Mouse (Mus musculus): Measurements from ENCODE around the gene Lrch3. TPM values are rescaled to one million over a fixed set of nuclear protein-coding genes. Genes with fewer than 3 reads are reported as not detected.
"Not testable (repeated sequence)": the region's sequence is repeated elsewhere in the genome, so short reads cannot be mapped to it uniquely, and the experiment has no call there.

Gene Lrch3
- polyA plus RNA-seq (2016; fragmentation: Nextera tagmentation; extraction: Ambion mirVana): 48.5 and 53.4 TPM in 2 replicates

DNA sequence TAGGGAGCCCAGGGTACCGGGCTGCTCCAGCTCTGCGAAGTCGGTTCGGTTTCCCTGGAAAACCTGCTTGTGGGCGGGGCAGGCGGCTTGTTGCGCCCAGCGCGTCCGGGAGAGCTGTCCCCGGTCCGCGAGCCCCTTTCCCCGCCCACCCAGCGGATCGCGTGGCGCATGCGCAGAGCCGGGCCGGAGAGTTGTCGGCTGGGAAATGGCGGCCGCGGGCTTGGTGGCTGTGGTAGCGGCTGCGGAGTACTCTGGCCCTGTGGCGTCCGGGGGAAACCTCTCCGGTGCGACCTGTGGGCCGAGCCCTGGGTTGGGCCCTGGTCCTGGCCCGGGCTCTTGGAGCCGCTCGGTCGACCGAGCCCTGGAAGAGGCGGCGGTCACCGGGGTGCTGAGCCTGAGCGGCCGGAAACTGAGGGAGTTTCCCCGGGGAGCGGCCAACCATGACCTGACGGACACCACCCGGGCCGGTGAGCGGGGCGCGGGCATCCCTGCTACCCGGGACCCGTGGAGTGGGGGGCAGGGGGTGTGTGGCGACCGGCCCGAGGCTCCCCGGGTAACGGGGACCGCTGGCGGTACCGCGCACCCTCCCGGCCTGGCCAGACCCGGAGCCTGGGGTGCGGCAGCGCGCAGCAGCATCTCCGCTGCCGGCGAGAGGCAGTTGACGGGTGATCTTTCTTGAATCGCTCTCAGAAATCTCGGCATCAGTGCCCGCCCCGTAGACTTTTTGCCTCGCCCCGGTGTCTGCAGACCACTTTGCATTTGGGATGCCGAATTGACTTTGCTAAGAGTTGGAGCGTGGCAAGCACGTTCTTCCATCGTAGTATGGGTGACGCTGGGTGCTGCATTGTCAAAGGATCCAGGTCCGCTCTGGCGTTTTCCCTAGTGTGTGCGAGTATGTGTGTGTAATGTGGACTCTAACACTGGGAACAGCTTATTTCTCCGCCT is at the start of gene Lrch3:
TSS of gene Lrch3 (plus strand) at position 164 of the 945 bp plus-strand sequence.
- Histone ChIP-seq H3K9me3 (no peaks in the 10 kb centered on the region), H3K4me3 (peak within 1 kb of the TSS; percentile 97), H3K9ac (replicated peaks) (peak within 1 kb of the TSS; percentile 90), H3K27me3 (no peaks in the 10 kb centered on the region), H3K4me1 (peaks cover 11% of the 10 kb centered on the region), H3K27ac (replicated peaks) (peak within 1 kb of the TSS; percentile 90), H3K4me2 (replicated peaks) (peak within 1 kb of the TSS; percentile 71), H3K36me3 (no peaks in the 10 kb centered on the region)
- peak; percentile 91 for ATAC-seq (ENCODE audit: low FRiP score, low read depth)
- under 1% methylated on average over 81 of the region's 85 CpGs for WGBS

DNA sequence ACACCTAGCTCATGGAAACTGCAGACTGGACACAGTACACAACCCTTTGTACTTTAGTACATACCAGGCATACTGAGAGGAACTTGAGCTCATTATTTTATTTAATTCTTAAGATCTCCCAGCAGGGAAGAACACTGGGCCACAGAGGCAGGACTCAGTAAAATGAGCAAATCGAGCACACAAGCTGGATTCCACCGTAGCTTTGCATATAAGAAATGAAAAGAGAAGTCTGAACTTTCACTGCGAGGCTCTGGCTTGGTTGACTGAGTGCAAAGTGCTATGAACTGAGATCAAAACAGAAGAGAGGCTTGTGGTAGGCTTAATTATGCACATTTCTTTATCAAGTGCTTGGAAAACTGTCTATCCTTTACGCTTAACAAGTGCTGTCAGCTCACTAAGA is 48.5 kb upstream of the Lrch3 start:
- Histone ChIP-seq H3K27me3 (no peaks in the 10 kb centered on the region), H3K27ac (replicated peaks) (no peak overlapping the region), H3K4me1 (peaks cover 17% of the 10 kb centered on the region), H3K4me3 (no peak overlapping the region), H3K4me2 (replicated peaks) (no peak overlapping the region), H3K9me3 (no peaks in the 10 kb centered on the region), H3K36me3 (0 out of 2 replicates have a peak, but pooled peaks cover 6% of the 10 kb centered on the region), H3K9ac (replicated peaks) (no peak overlapping the region)
- WGBS: 80% methylated on average over 4 of the region's 4 CpGs
- no peak for ATAC-seq (ENCODE audit: low FRiP score, low read depth)

DNA sequence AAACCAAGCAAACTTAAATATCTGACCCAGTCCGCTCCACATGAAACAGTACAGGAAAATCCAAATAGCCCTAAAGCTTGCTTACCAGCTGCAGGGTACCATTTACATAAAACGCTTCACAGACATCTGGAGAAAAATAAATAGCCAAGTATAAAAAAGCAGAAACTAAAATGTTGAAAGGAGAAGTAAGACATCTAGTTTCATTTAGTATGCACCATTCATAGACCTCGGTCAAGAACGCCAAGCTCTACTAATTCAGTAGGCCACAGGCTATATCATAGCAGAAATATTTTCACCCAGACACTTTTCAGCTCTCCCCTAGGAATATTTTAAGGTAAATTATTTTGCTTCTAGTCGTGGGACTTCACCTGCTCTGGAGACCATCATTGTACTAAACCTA is 47.2 kb upstream of the Lrch3 start:
- Histone ChIP-seq H3K36me3 (0 out of 2 replicates have a peak, but pooled peaks cover 5% of the 10 kb centered on the region), H3K4me1 (peaks cover 17% of the 10 kb centered on the region), H3K9me3 (no peaks in the 10 kb centered on the region), H3K27ac (replicated peaks) (no peak overlapping the region), H3K9ac (replicated peaks) (no peak overlapping the region), H3K4me2 (replicated peaks) (peak overlapping the region; percentile 90), H3K4me3 (no peak overlapping the region), H3K27me3 (no peaks in the 10 kb centered on the region)
- WGBS: 90% methylated on average over 5 of the region's 5 CpGs
- no peak for ATAC-seq (ENCODE audit: low FRiP score, low read depth)

DNA sequence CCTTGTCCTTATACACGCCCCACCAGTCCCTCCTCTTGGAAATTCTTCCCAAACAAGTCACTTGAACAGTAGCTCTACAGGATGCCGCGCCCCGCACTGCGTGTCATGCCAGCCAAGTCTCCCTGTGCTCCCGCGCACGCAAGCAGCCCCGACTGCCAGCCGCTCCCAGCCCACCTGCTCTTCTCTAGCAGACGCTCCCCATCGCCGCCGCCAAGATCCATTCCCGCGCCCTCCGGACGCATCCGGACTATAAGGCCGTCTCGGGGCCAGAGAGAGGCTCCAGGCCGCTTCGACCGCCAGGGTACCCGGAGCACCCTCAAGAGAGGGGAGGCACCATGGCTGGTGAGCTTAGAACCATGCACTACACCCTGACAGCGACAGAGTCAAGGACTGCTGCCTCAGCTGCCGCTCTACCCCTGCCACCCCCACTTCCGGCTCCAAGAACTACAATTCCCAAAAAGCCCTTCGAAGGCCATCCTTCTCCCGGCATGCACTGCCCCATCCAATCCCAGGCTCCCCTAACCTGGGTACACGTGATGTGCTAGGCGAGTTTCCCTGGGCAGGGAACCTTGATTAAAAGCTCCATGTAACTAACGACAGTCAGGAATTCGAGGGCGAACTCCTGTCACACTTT is 45.9 kb upstream of the Lrch3 start:
- Histone ChIP-seq H3K4me2 (replicated peaks) (peak overlapping the region; percentile 90), H3K36me3 (0 out of 2 replicates have a peak, but pooled peaks cover 5% of the 10 kb centered on the region), H3K4me1 (peaks cover 17% of the 10 kb centered on the region), H3K27ac (replicated peaks) (peak overlapping the region; percentile 73), H3K4me3 (peak overlapping the region; percentile 88), H3K27me3 (no peaks in the 10 kb centered on the region), H3K9me3 (no peaks in the 10 kb centered on the region), H3K9ac (replicated peaks) (peak overlapping the region; percentile 82)
- peak; percentile 99 for ATAC-seq (ENCODE audit: low FRiP score, low read depth)
- WGBS: 0% methylated on average over 35 of the region's 35 CpGs

DNA sequence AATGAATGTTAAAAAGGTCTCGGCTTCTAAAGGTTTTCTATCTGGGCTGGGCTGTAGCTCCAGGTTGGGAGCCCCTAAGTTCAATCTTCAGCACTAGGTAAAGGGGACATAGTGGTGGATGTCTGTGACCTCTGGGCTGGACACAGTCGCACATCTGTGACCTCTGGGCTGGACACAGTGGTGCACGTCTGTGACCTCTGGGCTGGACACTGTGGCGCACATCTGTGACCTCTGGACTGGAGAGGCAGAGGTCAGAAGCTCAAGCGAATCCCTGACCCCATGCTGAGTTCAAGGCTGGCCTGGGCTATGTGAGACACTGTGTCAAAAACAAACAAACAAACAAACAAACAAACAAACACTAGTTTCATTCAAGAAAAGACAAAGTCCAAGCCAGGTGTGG is 43.7 kb upstream of the Lrch3 start:
- H3K4me2 ChIP-seq (replicated peaks): no peak overlapping the region
- H3K9ac ChIP-seq (replicated peaks): no peak overlapping the region
- peaks cover 17% of the 10 kb centered on the region for H3K4me1 ChIP-seq
- no peak overlapping the region for H3K27ac ChIP-seq (replicated peaks)
- no peak overlapping the region for H3K4me3 ChIP-seq
- WGBS: 60% methylated on average over 5 of the region's 5 CpGs
- ATAC-seq (ENCODE audit: low FRiP score, low read depth): no peak
- no peaks in the 10 kb centered on the region for H3K9me3 ChIP-seq
- H3K36me3 ChIP-seq: no peaks in the 10 kb centered on the region
- H3K27me3 ChIP-seq: no peaks in the 10 kb centered on the region

DNA sequence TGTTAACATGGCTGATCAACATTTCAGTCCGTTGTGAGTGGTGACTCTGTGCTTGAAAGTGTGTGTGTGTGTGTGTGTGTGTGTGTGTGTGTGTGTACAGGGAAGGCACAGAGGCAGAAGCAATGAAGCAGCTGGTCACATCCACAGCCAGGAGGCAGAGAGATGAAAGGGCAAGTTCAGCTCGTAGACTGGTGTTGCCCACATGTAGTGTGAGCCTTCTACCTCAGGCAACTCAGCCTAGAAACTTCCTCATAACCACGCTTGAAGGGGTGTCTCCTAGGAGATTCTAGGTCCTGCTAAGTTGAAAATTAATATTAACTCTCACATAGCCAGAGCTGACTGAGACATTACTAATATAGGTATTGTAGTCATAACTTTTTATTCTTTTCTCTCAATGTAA is 40.5 kb upstream of the Lrch3 start:
- ATAC-seq (ENCODE audit: low FRiP score, low read depth): no peak
- H3K4me1 ChIP-seq: peaks cover 7% of the 10 kb centered on the region
- H3K4me3 ChIP-seq: no peak overlapping the region
- no peaks in the 10 kb centered on the region for H3K27me3 ChIP-seq
- H3K9me3 ChIP-seq: no peaks in the 10 kb centered on the region
- 61% methylated on average over 3 of the region's 3 CpGs for WGBS
- H3K4me2 ChIP-seq (replicated peaks): no peak overlapping the region
- H3K9ac ChIP-seq (replicated peaks): no peak overlapping the region
- no peaks in the 10 kb centered on the region for H3K36me3 ChIP-seq
- H3K27ac ChIP-seq (replicated peaks): no peak overlapping the region

DNA sequence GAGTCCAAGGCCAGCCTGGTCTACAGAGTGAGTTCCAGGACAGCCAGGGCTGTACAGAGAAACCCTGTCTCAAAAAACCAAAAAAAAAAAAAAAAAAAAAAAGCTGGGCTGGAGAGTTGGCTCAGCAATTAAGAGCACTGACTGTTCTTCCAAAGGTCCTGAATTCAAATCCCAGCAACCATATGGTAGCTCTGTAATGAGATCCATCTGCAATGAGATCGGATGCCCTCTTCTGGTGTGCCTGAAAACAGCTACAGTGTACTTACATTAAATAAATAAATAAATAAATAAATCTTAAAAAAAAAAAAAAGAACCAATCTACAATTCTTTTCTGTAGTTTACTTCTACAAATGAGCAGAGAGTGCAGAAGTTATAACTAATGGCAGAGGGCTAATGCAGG is 38.6 kb upstream of the Lrch3 start:
- not testable (repeated sequence) for H3K27me3 ChIP-seq; ATAC-seq (ENCODE audit: low FRiP score, low read depth); H3K9me3 ChIP-seq; H3K4me3 ChIP-seq; H3K4me2 ChIP-seq (replicated peaks); H3K27ac ChIP-seq (replicated peaks); H3K9ac ChIP-seq (replicated peaks); H3K36me3 ChIP-seq
- H3K4me1 ChIP-seq: peaks cover 16% of the 10 kb centered on the region
- WGBS: 52% methylated on average over 1 of the region's 1 CpGs

DNA sequence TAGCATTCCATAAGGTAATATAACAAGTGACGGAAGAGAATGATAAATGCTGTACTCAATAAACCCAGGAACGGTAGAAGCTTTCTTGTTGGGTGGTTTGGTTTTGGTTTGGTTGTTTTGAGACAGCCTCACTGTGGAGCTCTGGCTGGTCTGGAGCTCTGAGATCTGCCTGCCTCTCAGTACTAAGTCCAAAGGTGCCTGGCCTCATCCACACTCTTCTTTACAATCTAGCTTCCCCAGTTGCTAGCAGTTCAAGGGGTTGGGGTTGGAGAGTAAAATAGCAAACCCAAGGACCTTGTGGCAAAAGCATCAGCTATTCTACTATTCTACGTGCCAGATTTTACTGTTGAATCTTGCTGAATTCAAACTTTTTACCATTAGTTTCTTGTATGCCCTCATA is 38.1 kb upstream of the Lrch3 start:
- no peaks in the 10 kb centered on the region for H3K9me3 ChIP-seq
- H3K4me3 ChIP-seq: no peak overlapping the region
- no peak overlapping the region for H3K9ac ChIP-seq (replicated peaks)
- peaks cover 21% of the 10 kb centered on the region for H3K4me1 ChIP-seq
- 93% methylated on average over 3 of the region's 3 CpGs for WGBS
- no peaks in the 10 kb centered on the region for H3K27me3 ChIP-seq
- no peak for ATAC-seq (ENCODE audit: low FRiP score, low read depth)
- no peak overlapping the region for H3K4me2 ChIP-seq (replicated peaks)
- no peak overlapping the region for H3K27ac ChIP-seq (replicated peaks)
- no peaks in the 10 kb centered on the region for H3K36me3 ChIP-seq

DNA sequence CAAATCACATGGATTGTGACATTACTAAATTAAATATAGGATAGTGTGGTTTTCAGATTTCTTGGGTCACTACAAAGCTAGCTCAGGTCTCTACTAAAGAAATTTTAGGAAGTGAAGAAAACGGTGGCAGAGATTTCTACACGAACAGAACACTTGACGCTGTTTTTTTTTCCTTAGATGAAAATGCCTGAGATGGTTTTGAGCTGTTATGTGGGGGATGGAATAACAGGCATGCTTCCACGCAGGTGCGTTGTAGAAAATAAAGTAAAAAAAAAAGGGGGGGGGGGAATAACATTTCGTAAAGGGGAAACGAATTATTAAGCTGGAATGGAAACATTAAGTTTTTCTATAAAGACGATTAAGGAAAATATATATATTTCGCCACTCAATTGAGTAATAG is 37.1 kb upstream of the Lrch3 start:
- Histone ChIP-seq H3K27ac (replicated peaks) (no peak overlapping the region), H3K27me3 (no peaks in the 10 kb centered on the region), H3K4me2 (replicated peaks) (peak overlapping the region; percentile 74), H3K36me3 (no peaks in the 10 kb centered on the region), H3K9ac (replicated peaks) (peak overlapping the region; percentile 79; the same call in 1 of the 2 replicates), H3K9me3 (no peaks in the 10 kb centered on the region), H3K4me1 (peaks cover 21% of the 10 kb centered on the region), H3K4me3 (peak overlapping the region; percentile 95)
- WGBS: 42% methylated on average over 9 of the region's 9 CpGs
- ATAC-seq (ENCODE audit: low FRiP score, low read depth): no peak

DNA sequence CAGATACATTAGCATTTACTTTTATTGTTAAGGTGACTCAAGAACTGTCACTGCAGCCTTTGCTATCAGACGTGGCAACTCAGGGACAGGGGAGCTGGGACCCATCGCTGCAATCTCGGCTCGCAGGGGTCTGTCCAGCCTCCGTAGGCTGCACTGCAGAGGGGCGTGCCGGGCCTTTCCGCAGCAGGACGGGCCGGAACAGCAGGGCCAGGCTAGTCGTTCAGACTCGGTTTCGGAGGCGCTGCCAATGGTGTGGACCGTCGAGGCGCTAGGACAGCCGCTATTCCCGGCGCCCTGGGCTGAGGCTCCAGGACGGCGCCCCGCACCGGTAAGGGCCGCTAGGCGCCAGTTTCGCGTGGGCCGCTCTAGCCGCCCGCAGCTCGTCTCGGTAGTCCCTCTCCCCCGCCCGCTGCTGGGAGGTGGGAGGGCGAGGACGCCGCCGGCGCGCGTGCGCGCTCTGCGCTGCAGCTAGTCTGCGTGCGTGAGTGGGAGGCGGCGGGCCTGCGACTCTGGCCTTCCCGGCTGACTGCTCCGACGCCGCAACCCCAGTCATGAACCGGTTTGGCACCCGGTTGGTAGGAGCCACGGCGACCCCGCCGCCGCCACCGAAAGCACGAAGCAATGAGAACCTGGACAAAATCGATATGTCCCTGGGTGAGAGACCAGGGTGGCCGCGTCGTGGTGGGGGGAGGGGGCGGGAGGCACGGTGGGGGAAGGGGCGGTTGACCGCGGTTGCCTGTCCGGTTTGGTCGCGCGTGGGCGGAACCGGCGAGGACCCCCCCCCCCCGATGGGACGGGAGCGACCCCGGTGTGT is 36.4 kb upstream of the Lrch3 start, which contains the start of the genes Fyttd1 and Rubcn:
TSS of gene Fyttd1 (plus strand) at position 158 of the 814 bp plus-strand sequence.
TSS of gene Rubcn (minus strand) at position 424 of the 814 bp plus-strand sequence.
- ATAC-seq (ENCODE audit: low FRiP score, low read depth): peak; percentile 97
- under 1% methylated on average over 76 of the region's 83 CpGs for WGBS

DNA sequence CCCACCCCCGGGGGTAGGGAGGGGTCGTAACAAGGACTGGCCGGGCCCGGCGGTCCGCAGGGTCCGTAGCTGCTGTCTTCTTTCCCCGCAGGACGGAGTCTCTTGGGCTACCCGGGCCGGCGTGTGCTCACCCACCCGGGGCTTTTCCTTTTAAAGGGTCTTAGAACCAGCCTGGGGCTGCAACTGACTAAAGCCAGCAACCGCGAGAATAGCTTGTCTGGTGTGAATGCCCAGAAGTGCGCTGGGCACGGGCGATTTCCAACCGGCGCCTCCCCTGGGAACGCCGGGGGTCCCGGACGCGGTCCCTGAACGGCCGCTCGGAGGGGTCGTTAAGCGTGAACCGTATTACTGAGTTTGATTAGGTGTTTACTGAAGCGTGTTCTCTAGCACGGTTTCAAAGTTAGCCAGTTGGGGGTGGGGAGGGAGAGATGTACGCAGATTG is 35.7 kb upstream of the Lrch3 start:
- Histone ChIP-seq H3K27me3 (no peaks in the 10 kb centered on the region), H3K36me3 (no peaks in the 10 kb centered on the region), H3K9me3 (no peaks in the 10 kb centered on the region), H3K9ac (replicated peaks) (peak overlapping the region; percentile 92), H3K27ac (replicated peaks) (peak overlapping the region; percentile 87), H3K4me1 (peaks cover 21% of the 10 kb centered on the region), H3K4me3 (peak overlapping the region; percentile 95), H3K4me2 (replicated peaks) (peak overlapping the region; percentile 74)
- 1% methylated on average over 33 of the region's 34 CpGs for WGBS
- ATAC-seq (ENCODE audit: low FRiP score, low read depth): peak; percentile 5; the same call in 1 of the 2 replicates

More for the DNA sequence above, 36.4 kb upstream of the Lrch3 start, which contains the start of the genes Fyttd1 and Rubcn:
- Histone ChIP-seq H3K36me3 (no peaks in the 10 kb centered on the region), H3K4me3 (peak within 1 kb of the TSS; percentile 95), H3K9me3 (no peaks in the 10 kb centered on the region), H3K27me3 (no peaks in the 10 kb centered on the region), H3K4me1 (peaks cover 21% of the 10 kb centered on the region), H3K27ac (replicated peaks) (peak within 1 kb of the TSS; percentile 87), H3K9ac (replicated peaks) (peak within 1 kb of the TSS; percentile 92), H3K4me2 (replicated peaks) (peak within 1 kb of the TSS; percentile 74)
